Mouse (Mus musculus) embryo, embryonic 10.5 days (tissue): ENCODE results near the gene Gm49318.

ENCODE experiments used
- DNase-seq: peaks from one replicate; pipeline ENCODE4 v3.0.0-alpha.2; 2015; ENCODE audit warnings: low spot score

The Gm49318 gene

DNA sequence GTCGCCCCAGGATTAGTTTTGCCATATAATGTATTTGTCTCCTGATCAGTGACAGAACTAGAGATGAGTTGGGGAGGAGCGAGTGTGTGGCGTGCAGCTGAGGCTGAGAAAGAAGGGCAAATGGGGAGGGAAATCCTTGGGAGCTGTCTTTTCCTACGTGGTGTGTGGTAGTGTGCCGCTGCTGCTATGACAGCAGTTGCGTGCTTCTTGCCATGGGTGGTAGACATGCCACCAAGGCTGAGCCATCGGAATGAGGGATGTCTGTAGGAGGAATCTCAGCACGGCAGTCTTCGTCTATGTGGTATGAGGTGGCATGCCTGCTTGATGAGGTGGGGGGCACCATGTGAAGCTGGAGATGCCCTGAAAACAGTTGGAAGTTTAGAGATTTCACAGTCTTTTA is 40.7 kb downstream of the Gm49318 start:
- no peak for DNase-seq

GRCm38 (mm10) chr9:22028467-22028866 is 42.6 kb downstream of the Gm49318 start:
- DNase-seq = peak; percentile 79

DNA sequence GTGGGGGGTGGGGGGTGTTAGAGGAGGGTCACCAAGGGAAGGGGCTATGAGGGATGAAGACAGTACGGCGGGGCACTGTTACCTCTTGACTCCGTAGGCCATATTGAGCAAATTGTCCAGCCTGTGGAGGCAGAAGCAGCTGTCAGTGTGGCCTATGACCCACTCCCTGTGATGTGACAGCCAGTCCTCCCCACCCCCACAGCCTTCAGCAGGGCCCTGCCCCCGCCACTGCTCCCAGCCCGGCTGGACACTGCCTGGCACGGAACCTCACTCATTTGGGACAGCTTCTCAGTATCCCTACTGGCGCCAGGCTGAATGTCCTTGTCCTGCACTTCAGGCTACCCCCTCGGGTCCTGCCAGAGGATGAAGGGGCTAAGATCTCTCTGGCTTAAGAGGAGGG is 46.5 kb downstream of the Gm49318 start:
- peak; percentile 50 for DNase-seq

DNA sequence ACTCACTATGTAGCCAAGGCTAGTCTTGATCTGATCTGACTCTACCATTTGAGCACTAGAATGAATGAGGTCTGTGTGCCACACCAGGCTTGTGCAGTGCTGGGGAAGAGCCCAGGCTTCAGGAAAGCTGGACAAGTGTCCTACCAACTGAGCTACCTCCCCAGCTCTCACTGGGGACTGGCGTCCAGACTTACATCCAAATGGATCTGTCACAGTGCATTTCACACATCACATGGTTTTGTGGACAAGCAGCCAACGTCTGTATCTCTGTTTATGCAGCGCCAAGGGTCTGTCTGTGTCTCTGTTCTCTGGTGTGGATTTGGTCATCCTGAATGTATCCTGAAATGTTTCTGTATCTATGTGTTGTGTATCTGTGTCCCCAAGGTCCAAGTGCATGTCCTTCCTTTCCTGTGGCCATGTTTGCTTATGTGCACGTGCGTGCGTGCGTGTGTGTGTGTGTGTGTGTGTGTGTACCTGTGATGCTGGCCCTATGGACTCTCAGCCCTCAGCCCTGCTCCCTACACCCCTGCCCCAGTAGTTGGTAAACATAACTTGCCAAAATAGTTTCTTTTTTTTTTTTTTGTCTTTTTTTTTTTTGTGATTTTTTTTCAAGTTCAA is 53.7 kb downstream of the Gm49318 start:
- no peak for DNase-seq

DNA sequence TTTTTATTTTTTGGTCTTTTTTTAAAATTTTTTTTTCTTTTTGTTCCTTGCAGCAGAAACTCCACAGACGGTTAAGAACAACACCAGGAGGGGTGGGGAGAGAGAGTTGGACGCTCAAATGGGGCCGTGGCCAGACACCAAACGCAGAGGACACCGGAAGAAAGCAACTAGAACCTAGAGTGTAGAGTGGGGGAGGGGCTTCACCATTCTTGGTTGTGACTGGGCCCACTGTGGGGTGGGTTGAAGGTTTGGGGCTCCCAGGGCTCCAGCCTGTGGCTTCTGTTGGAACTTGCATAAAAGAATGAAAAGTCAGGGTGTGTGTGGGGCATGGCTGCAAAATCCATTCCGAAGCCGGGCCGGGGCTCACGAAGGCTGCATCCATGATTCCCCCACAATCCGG is 54.8 kb downstream of the Gm49318 start:
- DNase-seq = no peak

DNA sequence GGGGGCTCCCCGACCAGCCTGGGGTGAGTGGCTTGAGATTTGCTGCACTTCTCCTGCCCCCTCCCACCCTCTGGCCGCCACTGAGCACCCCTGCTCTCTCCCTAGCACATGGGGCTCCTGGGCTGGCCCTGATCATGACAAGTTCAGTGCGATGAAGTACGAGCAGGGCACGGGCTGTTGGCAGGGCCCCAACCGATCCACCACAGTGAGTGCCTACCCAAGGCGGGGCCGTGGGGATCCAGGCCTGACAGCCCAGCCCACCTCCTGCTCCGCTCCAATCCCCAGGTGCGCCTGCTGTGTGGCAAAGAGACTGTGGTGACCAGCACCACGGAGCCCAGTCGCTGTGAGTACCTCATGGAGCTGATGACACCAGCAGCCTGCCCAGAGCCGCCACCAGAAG is 58.3 kb downstream of the Gm49318 start:
- no peak for DNase-seq

DNA sequence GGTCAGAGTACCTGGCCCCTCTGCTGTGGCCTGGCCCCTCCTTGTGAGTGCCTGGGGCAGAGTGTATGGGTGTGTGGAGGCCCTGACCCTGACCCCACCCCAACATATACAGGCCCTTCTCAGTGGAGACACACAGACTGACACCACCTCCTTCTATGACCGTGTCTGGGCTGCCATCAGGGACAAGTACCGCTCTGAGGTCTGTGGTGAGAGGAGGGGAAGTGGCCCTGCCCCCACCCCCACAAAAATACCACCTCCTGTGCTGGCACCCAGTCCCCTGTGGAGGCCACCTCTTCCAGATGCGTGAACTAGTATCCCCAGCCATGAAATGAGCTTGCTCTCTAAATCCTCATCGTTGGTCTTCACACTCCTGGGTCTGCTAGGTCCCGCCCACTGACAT is 60.0 kb downstream of the Gm49318 start:
- DNase-seq = no peak

DNA sequence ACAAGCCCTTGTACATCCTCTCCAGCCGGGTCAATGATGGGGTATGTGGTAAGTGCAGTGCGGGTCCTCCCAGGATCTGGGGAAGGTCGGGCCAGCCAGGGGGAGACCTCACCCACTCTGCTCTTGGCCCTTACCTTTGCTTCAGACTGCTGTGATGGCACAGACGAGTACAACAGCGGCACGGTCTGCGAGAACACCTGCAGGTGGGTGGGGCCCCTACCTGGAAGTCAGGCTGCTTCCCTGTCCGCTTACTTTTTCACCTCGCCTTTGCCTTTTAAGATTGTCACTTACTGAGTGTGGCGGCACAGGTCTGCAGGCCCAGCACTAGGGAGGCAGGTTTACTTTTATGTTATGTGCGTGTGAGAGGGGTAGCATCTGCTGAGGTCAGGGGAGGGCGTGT is 66.5 kb downstream of the Gm49318 start:
- DNase-seq = no peak

- DNase-seq = peak; percentile 64
These were observed 67.9 kb downstream of the Gm49318 start for GRCm38 (mm10) chr9:22003163-22003554.

GRCm38 (mm10) chr9:22002194-22003162 is 68.6 kb downstream of the Gm49318 start, which contains the start of the genes Ccdc151 and Prkcsh:
Gene Ccdc151, minus strand, starts transcription at chr9:22002634.
Gene Prkcsh, plus strand, starts transcription at chr9:22002806.
- DNase-seq = peak; percentile 100

GRCm38 (mm10) chr9:22001633-22002032 is 69.4 kb downstream of the Gm49318 start:
- DNase-seq = no peak

- DNase-seq = no peak
These were observed 70.8 kb downstream of the Gm49318 start for GRCm38 (mm10) chr9:22000296-22000695.

- DNase-seq = no peak
These were observed 74.7 kb downstream of the Gm49318 start for GRCm38 (mm10) chr9:21996178-21996867.

DNA sequence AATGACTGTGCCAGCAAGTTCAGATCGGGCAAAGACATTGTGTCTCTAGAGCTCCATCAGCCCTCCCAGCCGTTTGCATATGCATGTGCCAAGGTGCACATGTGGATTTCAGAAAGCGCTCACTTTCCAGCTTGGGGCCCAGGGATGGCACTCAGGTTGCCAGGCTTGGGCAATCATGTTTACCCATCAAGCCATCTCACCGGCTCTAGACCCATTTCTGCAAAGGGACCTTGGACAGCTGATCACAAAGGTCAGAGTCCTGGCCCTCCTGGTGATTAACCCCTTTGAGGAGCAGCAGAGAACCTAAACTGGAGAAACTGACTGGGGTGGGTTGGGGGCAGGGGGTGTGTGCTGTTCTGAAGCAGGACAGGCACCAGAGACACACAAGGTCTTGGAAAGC is 78.8 kb downstream of the Gm49318 start:
- no peak for DNase-seq

GRCm38 (mm10) chr9:21989230-21990110 is 81.6 kb downstream of the Gm49318 start, which contains the start of gene Rgl3:
Gene Rgl3, minus strand, starts transcription at chr9:21989446.
- DNase-seq = peak; percentile 66

DNA sequence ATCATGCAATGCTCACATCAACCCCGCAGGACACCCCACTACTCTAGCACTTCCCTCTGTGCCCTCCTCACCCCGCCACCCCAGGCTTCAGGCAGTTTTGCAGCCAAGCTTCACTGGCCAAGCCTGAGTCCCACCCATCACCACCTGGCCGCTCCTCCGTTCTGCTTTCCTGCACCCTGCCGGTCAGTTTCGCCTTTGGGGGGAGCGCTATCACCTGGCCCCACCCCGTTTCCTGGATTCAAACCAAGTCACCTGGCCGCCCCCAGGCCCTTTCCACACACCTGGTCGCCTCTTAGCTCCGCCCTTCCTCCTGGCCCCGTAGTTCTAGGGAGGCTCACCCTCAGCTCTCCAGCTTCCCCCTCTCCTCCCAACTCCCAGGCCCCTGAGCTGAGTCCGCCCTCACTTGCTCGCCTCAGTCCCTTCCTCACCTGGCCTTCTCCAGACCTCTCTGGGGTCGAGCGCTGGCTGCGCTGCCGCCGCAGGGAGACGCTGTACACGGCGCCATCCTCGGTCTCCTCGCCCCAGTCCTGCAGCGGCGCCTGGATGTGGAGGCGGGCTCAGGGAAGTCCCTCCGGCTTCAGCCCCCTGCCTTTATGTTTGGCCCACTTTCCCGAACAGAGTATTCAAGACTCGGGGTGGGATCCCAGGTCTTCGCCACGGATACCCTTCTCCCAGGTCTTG is 82.5 kb downstream of the Gm49318 start:
- DNase-seq = peak; percentile 40

DNA sequence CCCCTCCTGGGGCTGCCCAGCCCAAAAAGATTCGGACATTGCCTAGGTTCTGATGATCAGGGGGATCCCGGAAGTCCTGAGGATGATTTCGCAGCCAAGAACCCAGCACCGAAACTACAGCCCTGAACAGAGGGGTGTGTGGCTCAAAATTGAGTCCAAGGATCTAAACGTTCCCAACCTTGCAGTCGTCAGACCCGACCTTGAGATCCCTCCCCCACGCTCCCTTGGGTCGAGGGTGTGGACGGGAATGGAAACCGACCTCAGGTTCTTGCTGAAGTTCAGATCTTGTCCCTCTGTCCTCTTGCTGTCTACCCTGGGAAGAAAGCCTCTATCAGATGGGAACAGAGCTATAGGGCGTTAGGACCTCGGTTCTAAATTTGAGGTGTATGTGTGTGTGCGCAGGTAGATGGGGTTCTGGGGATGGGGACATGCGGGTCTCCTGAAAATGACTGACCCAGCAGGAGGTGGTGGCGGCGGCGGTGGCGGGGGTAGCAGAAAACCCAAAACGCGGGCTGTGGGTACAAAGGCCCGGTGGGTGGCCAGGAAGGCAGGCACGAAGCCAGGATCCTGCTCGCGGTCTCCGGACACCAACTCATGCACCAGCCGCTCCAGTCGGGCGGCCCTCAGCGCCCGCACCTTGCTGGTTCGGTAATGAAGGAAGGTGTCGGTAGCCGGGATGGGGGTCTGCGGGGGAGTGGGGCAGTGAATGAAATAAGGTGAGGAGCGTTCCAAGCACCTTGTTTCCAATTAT is 83.3 kb downstream of the Gm49318 start:
- DNase-seq = no peak
